Mouse (Mus musculus) limb, embryonic 11.5 days (tissue): ENCODE results near the gene Yars2. TPM values are rescaled to one million over a fixed set of nuclear protein-coding genes. Genes with fewer than 3 reads are reported as not detected.
"Not testable (repeated sequence)": the region's sequence is repeated elsewhere in the genome, so short reads cannot be mapped to it uniquely, and the experiment has no call there.

Experiments used
- ATAC-seq: fragments of 200-750 bp; cut with Nextera tagmentation; 2 replicates; pipeline ENCODE4 v1.8.0; 2017; ENCODE audit warnings: low read depth; ENCODE audit not compliant: insufficient number of reproducible peaks, low FRiP score, low TSS enrichment
- DNase-seq: peaks from one replicate; pipeline ENCODE4 v3.0.0-alpha.2; 2015; ENCODE audit warnings: low spot score
- H3K27ac ChIP-seq: fragments of 300-500 bp; sonication (generic); replicated peaks from 2 replicates; pipeline ENCODE4 v1.5.1; 2014; ENCODE audit warnings: low read depth, mild to moderate bottlenecking, low read length
- H3K27me3 ChIP-seq: fragments of 300-500 bp; sonication (generic); 2 replicates; pipeline ENCODE4 v1.6.1; 2014; ENCODE audit warnings: mild to moderate bottlenecking, low read length, mixed read lengths; ENCODE audit not compliant: control insufficient read depth, insufficient read depth
- H3K36me3 ChIP-seq: fragments of 300-500 bp; sonication (generic); 2 replicates; pipeline ENCODE4 v1.6.1; 2014; ENCODE audit warnings: mild to moderate bottlenecking, low read length, moderate library complexity, mixed read lengths; ENCODE audit not compliant: control insufficient read depth, insufficient read depth
- H3K4me1 ChIP-seq: fragments of 300-500 bp; sonication (generic); 2 replicates; pipeline ENCODE4 v1.6.1; 2014; ENCODE audit warnings: low read length, mixed read lengths; ENCODE audit not compliant: control insufficient read depth, insufficient read depth
- H3K4me2 ChIP-seq: fragments of 300-500 bp; sonication (generic); 2 replicates; pipeline ENCODE4 v1.6.1; 2014; ENCODE audit warnings: low read depth, mild to moderate bottlenecking, moderate library complexity; ENCODE audit not compliant: severe bottlenecking
- H3K4me3 ChIP-seq: fragments of 300-500 bp; sonication (generic); 2 replicates; pipeline ENCODE4 v1.5.1; 2014; ENCODE audit warnings: low read depth, low read length
- H3K9ac ChIP-seq: fragments of 300-500 bp; sonication (generic); 2 replicates; pipeline ENCODE4 v1.6.1; 2014; ENCODE audit warnings: mild to moderate bottlenecking, low read length
- H3K9me3 ChIP-seq: fragments of 300-500 bp; sonication (generic); 2 replicates; pipeline ENCODE4 v1.6.1; 2016; ENCODE audit warnings: low read length; ENCODE audit not compliant: control insufficient read depth
- WGBS: fragments of 180-500 bp; shearing (Covaris S2); extraction: QIAGEN DNeasy Blood & Tissue Kit; methylation state at CpG from one replicate; pipeline ENCODE4 v1.1.7; 2014; 5-methylcytosine and 5-hydroxymethylcytosine counted together
- polyA plus RNA-seq: library from polyadenylated mRNA; unstranded; fragments of >200 nt; fragmentation: Nextera tagmentation; extraction: Ambion mirVana; gene quantifications from 2 replicates; pipeline ENCODE4 v1.2.1, GENCODE M21; 2014

Yars2 gene
- polyA plus RNA-seq, 1 experiment from 2014 or later = 45.0 TPM

- Histone ChIP-seq H3K9ac (peak within 1 kb of the TSS; percentile 86), H3K4me2 (peak within 1 kb of the TSS; percentile 52), H3K27me3 (no peaks in the 10 kb centered on the region), H3K27ac (peak within 1 kb of the TSS; percentile 62; the same call in 1 of the 2 replicates), H3K4me1 (no peaks in the 10 kb centered on the region), H3K4me3 (peak within 1 kb of the TSS; percentile 92), H3K9me3 (no peaks in the 10 kb centered on the region), H3K36me3 (no peaks in the 10 kb centered on the region)
- DNase-seq = peak; percentile 92
- WGBS = under 1% methylated on average over 55 of the region's 55 CpGs
- ATAC-seq = peak; percentile 100
These were observed 55.8 kb downstream of the Yars2 start, which contains the start of gene Dnm1l for GRCm38 (mm10) chr16:16358481-16359100. Dnm1l (minus strand) TSS chr16:16358959.

- 58% methylated on average over 9 of the region's 9 CpGs for WGBS
- not testable (repeated sequence) for H3K27me3 ChIP-seq, H3K9me3 ChIP-seq, H3K4me1 ChIP-seq, H3K27ac ChIP-seq, DNase-seq, H3K4me2 ChIP-seq, H3K36me3 ChIP-seq, H3K9ac ChIP-seq
- H3K4me3 ChIP-seq = peak overlapping the region; percentile 92
- ATAC-seq = peak; percentile 55; the same call in 1 of the 2 replicates
These were observed 56.3 kb downstream of the Yars2 start for GRCm38 (mm10) chr16:16359101-16359482.

Other genes starting within 250 kb of the Yars2 start
- 0.79 and 0.99 TPM in 2 replicates for gene Pkp2, start 89.6 kb upstream of the Yars2 start, polyA plus RNA-seq
- 60.7 and 66.1 TPM in 2 replicates for gene Dnm1l, start 56.0 kb downstream of the Yars2 start, polyA plus RNA-seq